Mouse (Mus musculus): ENCODE data around the gene Cfap99. TPM values are rescaled to one million over a fixed set of nuclear protein-coding genes. Genes with fewer than 3 reads are reported as not detected.
A peak's percentile ranks its signal among the peaks of the same experiment; 100 is the strongest.

The Cfap99 gene
- total RNA-seq, 2 experiments from 2014 or later = not detected

- intact Hi-C loops (cut with DNase I) = no loop called here
- peak in 1 of 2 experiments; percentile 34 for DNase-seq
Observed at GRCm38 (mm10) chr5:34276191-34276590, 12.2 kb upstream of the Cfap99 start.

GRCm38 (mm10) chr5:34276746-34277145, 11.7 kb upstream of the Cfap99 start:
- DNase-seq = no peak
- intact Hi-C loops (cut with DNase I) = no loop called here

GRCm38 (mm10) chr5:34278058-34278457, 10.3 kb upstream of the Cfap99 start:
- intact Hi-C loops (cut with DNase I) = no loop called here
- no peak for DNase-seq

GRCm38 (mm10) chr5:34279214-34279613, 9.2 kb upstream of the Cfap99 start:
- no peak for DNase-seq
- intact Hi-C loops (cut with DNase I) = no loop called here

- DNase-seq = no peak
- intact Hi-C loops (cut with DNase I) = no loop called here
Observed at GRCm38 (mm10) chr5:34280976-34281375, 7.4 kb upstream of the Cfap99 start.

- DNase-seq = no peak
- intact Hi-C loops (cut with DNase I) = no loop called here
Observed at GRCm38 (mm10) chr5:34283355-34283754, 5.0 kb upstream of the Cfap99 start.

- no peak for DNase-seq
- intact Hi-C loops (cut with DNase I) = no loop called here
Observed at GRCm38 (mm10) chr5:34284156-34284750, 4.1 kb upstream of the Cfap99 start.

- intact Hi-C loops (cut with DNase I) = no loop called here
- DNase-seq = no peak
Observed at GRCm38 (mm10) chr5:34285285-34285684, 3.1 kb upstream of the Cfap99 start.

- no peak for DNase-seq
- intact Hi-C loops (cut with DNase I) = no loop called here
Observed at GRCm38 (mm10) chr5:34286516-34286915, 1.9 kb upstream of the Cfap99 start.

- intact Hi-C loops (cut with DNase I) = no loop called here
- DNase-seq = no peak
Observed at GRCm38 (mm10) chr5:34287001-34287837, 1.2 kb upstream of the Cfap99 start.

GRCm38 (mm10) chr5:34287838-34288145, 608 bp upstream of the Cfap99 start:
- DNase-seq = no peak
- intact Hi-C loops (cut with DNase I) = no loop called here

GRCm38 (mm10) chr5:34289286-34289685, 886 bp downstream of the Cfap99 start:
- no peak for DNase-seq
- intact Hi-C loops (cut with DNase I) = no loop called here

GRCm38 (mm10) chr5:34293363-34293762, 5.0 kb downstream of the Cfap99 start:
- intact Hi-C loops (cut with DNase I) = no loop called here
- no peak for DNase-seq

- DNase-seq = no peak
- intact Hi-C loops (cut with DNase I) = no loop called here
Observed at GRCm38 (mm10) chr5:34294696-34295095, 6.3 kb downstream of the Cfap99 start.

- DNase-seq = no peak
Observed at GRCm38 (mm10) chr5:34295141-34295540, 6.7 kb downstream of the Cfap99 start.

GRCm38 (mm10) chr5:34298061-34298460, 9.7 kb downstream of the Cfap99 start:
- intact Hi-C loops (cut with DNase I) = no loop called here
- no peak for DNase-seq

More at GRCm38 (mm10) chr5:34295141-34295540, 6.7 kb downstream of the Cfap99 start:
- intact Hi-C loops (cut with DNase I) = no loop called here

GRCm38 (mm10) chr5:34298937-34299535, 10.6 kb downstream of the Cfap99 start:
- DNase-seq = no peak
- intact Hi-C loops (cut with DNase I) = no loop called here

- DNase-seq = no peak
- intact Hi-C loops (cut with DNase I) = no loop called here
Observed at GRCm38 (mm10) chr5:34302377-34302776, 14.0 kb downstream of the Cfap99 start.

- intact Hi-C loops (cut with DNase I) = no loop called here
- no peak for DNase-seq
Observed at GRCm38 (mm10) chr5:34309016-34309415, 20.6 kb downstream of the Cfap99 start.

- intact Hi-C loops (cut with DNase I) = no loop called here
- DNase-seq = no peak
Observed at GRCm38 (mm10) chr5:34319491-34320034, 31.2 kb downstream of the Cfap99 start.

- DNase-seq = no peak
- intact Hi-C loops (cut with DNase I) = no loop called here
Observed at GRCm38 (mm10) chr5:34321236-34321635, 32.8 kb downstream of the Cfap99 start.

GRCm38 (mm10) chr5:34325286-34325685, 36.9 kb downstream of the Cfap99 start:
- DNase-seq = no peak
- intact Hi-C loops (cut with DNase I) = no loop called here

All from heart, postnatal 36 days (tissue).